Mouse (Mus musculus) right cerebral cortex, postnatal 4 days (tissue): ENCODE measurements around the gene Prkci.
A peak's percentile ranks its signal among the peaks of the same experiment; 100 is the strongest.

Experiments used
- DNase-seq: peaks from one replicate; pipeline ENCODE4 v3.0.0-alpha.2; 2022

The Prkci gene

DNA sequence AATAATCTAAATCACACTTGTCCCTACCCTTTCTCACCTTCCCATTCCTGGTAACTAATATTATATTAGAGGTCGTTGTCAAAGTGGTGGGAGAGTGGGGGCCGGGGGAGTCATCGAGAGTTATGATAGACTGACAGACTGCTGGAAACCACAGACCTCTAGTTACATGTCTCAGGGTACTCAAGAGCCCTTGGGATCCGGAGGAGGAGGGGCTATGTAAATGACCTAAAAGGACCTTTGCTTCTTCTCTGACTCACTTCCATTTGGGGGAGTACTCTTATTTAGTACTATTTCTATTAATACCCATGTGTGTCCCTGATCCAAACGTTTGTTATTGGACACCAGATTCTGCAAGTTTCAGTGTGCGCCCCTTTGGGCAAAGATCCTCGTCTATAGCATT lies 94.4 kb downstream of the Prkci start:
- DNase-seq = no peak

DNA sequence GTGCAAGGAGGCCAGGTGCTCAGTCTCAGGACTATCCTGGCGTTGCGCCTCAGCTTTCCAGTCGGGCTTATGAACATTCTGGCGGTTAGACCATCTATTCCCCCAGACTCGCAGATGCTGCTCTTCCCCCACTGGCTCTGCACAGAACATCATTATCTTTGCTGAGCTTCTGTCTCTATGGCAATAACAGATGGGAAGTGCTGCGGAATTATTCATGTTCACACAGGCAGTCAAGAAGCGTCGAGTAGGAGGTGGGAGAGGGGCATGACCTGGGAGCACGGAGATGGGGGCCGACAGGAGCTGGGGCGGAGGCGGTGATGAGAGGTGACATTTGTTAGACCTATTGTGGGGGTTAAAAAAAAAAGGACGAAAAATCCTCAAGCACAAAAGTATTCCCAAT lies 97.6 kb downstream of the Prkci start:
- DNase-seq = peak; percentile 50

DNA sequence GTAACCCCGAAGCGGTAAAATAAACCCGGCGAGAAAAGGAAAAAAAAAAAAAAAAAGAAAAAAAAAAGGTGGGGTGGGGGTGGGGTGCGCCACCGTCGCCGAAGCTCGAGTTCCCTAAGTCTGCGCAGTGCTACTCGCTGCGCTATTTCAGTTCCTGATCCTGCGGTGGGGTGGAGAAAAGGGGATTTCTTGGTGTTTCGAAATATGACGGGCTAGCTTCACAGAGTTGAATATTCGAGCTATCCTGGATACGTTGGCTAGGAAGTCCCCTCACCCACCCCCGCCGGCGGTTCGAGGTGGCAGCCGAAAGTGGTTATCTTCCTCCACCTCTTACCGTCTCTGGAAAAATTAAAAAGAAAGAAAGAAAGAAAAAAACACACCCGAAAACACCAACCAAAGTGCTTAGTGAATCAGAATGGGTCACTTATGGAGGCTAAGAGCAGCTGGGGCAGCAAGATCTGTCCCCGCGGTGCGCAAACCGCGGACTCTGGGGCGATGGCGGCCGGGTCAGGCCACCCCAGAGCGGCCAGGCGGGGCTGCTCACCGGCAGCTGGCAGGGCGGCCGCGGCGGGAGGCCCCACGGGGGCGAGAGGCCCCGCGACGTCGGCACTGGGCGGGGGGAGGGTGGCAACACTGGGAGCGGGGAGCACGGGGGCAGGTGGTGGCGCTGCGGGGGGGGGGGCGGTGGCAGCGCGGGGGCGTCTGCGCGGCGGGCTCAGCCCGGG lies 98.2 kb downstream of the Prkci start:
- peak; percentile 59 for DNase-seq

DNA sequence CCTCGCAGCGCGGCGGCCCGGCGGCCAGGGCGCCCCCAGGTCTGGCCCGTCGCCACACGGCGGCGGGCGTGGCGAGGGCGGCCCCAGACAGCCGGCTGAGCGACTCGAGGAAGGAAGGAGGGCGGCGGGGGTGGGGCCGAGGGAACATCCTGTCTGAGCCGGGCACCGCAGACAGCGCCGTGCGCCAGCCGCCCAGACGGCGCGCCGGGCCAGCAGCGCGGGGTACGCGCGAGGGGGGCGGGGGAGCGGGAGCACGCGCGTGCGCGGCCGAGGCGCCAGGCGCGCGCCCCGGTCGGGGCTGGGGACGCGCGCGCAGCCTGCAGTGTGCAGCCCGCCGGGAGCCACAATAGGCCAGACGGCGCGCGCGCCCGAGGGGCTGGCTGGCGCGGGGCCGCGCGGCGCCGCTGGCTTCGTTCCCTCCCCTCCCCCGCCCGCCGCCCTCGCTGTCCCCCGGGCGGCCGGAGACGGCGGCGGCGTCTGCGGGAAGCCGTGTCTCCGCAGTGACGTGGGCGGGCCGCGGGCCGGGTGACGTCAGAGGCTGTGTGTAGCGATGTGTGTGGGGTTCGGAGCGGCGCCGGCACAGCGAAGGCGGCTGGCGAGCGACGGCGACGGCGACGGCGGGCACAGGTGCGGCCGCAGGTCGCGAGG lies 99.1 kb downstream of the Prkci start, which contains the start of gene Skil:
TSS of gene Skil (plus strand) at position 528 of the 648 bp plus-strand sequence.
- DNase-seq = peak; percentile 93

DNA sequence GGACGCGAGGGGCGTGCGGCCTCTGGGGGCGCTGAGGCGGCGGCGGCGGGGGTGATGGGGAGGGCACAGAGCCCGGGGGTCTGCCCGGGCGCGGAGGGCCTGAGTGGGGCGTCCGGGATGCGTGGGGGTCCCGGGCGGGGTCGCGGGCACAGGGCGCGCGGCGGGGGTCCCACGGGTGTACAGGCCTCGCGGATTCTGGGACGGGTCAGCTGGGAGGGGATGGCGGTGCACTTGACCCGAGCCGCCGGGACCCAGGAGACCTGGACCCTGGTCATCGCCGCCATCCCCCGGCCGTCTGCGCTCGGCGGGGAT lies 99.6 kb downstream of the Prkci start:
- no peak for DNase-seq

DNA sequence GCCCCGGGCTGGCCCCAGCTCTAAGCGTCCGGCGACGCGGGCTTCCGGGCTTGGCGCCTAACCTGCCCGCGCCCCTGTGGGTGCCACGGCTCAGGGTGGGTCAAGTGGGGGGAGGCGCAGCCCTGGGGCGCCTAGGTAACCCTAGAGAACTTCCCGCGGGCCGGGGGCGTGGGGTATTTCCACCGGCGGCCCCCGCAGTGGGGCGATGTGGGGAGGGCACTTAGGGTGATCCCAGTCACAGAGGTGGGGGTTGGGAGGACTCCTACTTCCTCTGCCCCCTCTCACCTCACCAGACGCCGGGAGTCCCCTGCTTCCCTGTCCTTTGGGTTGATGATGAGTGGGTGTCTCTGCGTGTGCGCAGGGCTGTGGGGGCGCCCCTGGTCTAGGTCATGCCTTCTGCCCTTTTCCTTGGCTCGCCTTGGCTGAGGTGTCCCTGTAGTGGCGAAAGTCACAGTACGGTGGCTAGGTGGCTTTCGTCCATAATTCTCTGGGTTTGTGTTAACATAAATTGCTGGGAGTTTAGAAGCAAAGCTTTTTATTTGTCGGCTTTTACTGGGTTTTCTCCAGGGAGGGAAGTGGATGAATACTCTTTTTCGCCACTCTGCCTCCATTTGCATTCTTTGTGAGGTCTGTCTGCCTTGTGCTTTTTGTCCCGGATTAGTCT lies 100.1 kb downstream of the Prkci start:
- peak; percentile 43 for DNase-seq

DNA sequence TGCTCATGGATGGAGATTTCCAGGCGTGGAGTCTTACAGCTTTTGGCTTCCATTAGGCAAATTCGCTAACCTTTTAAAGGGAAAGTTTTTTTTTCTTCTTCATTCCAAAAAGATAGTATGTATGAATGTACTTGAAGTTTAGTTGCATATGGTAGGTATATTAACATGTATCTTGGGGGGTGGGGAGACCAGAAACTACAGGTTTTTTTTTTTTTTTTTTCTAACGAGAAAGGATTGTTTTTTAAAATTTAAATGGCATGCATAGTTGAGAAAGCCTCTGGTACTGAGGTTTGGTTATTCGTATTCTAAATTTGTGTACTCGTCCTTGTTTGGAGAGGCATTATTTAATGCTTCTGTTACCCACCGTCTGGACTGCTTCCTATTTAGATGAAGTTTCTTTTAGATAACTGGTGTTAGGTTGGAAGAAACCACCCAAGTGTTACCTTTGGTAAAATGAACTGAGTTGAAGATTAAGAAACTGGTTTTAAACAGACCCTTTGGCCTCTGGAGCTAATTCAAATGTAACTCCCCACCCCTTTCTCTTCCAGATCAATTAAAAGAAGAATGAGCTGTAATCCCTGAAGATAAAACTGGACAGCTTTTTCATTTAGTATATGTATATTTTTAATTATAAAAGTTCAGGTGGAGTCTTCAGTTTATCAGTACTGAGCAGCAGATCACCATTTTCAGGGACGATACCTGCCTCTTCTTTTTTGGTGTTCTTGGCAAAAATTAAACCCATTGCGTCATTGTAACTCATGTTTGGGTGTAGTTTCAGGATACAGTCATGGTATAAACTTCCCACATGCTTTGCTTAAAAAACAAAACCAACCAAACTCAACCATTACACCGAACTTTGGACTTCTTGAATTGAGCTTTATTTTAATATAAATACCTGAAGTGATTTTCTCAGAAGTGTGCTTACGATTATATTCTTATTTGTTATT lies 100.9 kb downstream of the Prkci start:
- no peak for DNase-seq

DNA sequence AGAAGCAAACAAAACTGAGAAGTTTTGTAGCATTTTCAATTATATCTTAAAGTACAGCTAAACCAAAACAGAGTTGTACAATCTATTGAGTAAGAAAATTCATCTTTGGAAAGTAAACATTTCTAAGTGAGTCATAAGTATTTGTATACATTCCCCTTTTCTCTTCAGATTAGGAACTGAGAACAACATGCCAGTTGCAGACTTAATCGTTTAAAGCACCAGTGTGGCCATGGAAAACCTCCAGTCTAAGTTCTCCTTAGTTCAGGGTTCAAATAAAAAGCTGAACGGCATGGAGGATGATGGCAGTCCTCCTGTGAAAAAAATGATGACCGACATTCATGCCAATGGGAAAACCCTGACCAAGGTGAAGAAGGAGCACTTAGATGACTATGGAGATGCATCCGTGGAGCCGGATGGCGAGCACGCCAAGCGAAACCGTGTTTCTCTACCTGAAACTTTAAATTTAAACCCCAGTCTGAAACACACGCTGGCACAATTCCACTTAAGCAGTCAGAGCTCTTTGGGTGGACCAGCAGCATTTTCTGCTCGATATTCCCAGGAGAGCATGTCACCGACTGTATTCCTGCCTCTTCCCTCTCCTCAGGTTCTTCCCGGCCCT lies 101.7 kb downstream of the Prkci start:
- DNase-seq = no peak

DNA sequence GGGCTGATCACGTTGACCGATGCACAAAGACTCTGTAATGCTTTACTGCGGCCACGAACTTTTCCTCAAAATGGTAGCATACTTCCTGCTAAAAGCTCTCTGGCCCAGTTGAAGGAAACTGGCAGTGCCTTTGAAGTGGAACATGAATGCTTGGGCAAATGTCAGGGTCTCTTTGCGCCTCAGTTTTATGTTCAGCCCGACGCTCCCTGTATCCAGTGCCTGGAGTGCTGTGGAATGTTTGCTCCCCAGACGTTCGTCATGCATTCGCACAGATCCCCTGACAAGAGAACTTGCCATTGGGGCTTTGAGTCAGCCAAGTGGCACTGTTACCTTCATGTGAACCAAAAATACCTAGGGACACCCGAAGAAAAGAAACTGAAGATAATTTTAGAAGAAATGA lies 102.4 kb downstream of the Prkci start:
- DNase-seq = no peak

DNA sequence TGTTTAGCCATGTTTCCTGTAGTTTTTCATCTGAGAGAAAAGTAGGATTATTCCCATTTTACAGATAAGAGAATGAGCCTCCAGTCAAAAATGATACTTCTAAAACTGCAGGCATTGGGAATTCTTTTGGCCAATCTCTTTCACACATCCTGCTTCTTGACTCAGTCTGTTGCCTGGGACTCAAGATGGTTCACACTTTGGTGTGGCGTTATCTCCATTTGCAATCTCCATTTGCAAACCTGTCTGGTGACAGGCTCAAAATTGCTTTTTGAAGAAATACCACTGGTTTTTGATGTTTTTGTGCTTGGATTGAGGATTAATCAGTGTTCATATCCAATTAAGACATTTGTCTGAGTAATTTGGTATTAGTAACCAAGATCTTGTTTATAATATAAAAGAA lies 103.0 kb downstream of the Prkci start:
- DNase-seq = no peak

DNA sequence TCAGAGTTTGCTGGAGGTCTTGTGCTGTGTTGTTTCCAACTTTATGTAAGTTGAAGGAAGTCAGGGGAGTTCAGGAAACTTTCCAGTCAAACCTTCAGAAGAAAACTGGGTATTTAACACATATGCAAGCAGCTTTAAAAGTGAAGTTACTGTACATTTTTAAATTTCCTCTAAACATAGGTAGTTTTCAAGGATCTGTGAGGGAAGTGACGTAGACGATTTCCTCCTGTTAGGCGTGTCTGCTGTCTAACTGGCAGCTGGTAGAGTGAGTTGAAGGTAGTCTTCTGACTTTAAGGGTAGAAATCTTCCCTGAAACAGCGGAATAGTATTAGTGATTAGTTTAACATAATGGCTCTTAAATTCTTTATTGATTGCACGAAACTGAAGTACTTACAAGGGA lies 104.5 kb downstream of the Prkci start:
- no peak for DNase-seq

DNA sequence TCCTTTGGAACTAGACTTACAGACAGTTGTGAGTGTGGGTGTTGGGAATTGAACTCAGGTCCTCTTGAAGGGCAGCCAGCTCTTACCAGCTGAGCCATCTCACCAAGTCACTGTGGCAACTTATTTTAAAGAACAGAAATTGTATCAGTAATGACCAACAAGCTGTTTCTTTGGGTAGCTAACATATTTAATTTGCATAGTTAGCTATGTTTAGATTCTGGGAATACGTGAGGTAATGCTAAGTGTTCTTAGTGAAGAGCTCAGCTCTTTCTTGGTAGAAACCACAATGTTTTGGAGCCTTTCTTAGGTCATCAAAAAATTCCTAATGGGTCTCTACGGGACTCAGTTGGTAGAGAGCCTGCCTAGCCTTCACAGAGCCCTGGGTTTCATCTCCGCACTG lies 105.3 kb downstream of the Prkci start:
- no peak for DNase-seq
